Comparison of ENCODE assay signal across 21 mouse cellular contexts in genomic region chr8:30151181-30151844, GRCm38 (mm10).
DNase-seq lines count a peak whose midpoint lies in the region; ATAC-seq and TF ChIP-seq lines count a peak whose summit lies in the region.
"Had no signal": no experiment of that assay in that cellular context is flagged by ENCODE, and none has a peak within 500 bp of the region (broad histone marks: within the 10 kb centered on the region; RNA-seq: fewer than 3 reads in every experiment).

No protein-coding gene starts in this region.

- H3K36me3 ChIP-seq in forebrain, postnatal 0 days (ENCODE audit: insufficient read depth), result no peaks in the 10 kb centered on the region
- H3K36me3 ChIP-seq: heart, embryonic 10.5 days; midbrain, embryonic 10.5 days; stomach, embryonic 15.5 days had no signal

- peaks cover 4% of the 10 kb centered on the region; the same call in 1 of the 2 replicates for H3K4me1 ChIP-seq in forebrain, postnatal 0 days (ENCODE audit: insufficient read depth)
- H3K4me1 ChIP-seq: heart, embryonic 10.5 days; midbrain, embryonic 10.5 days; stomach, embryonic 15.5 days had no signal

- WGBS in forebrain, postnatal 0 days, result 28% methylated on average over 2 of the region's 2 CpGs

- no peak for TF ChIP-seq POLR2A in brain, embryonic 14.5 days (IDR thresholded peaks at IDR 0.05; ENCODE audit: borderline replicate concordance, extremely low read depth, insufficient read depth, insufficient read length, poor library complexity, severe bottlenecking)

- TF ChIP-seq CTCF in layer of hippocampus, adult 2 months (conservative IDR thresholded peaks at IDR 0.05), result no peak
- TF ChIP-seq CTCF in brain, embryonic 14.5 days (IDR thresholded peaks at IDR 0.05; ENCODE audit: borderline replicate concordance, extremely low read depth, insufficient read depth, insufficient read length), result no peak
- no peak for TF ChIP-seq CTCF in forebrain, postnatal 0 days (IDR thresholded peaks at IDR 0.05; ENCODE audit: low read depth)

- no peaks in the 10 kb centered on the region for H3K9me3 ChIP-seq in forebrain, postnatal 0 days (ENCODE audit: low read length)
- H3K9me3 ChIP-seq: heart, embryonic 10.5 days; midbrain, embryonic 10.5 days; stomach, embryonic 15.5 days had no signal

- no peaks in the 10 kb centered on the region for H3K27me3 ChIP-seq in forebrain, postnatal 0 days (ENCODE audit: insufficient read depth, low read length)
- H3K27me3 ChIP-seq: stomach, embryonic 15.5 days had no signal

- H3K27ac ChIP-seq in layer of hippocampus, adult 2 months, result no peak overlapping the region
- H3K27ac ChIP-seq in forebrain, postnatal 0 days (ENCODE audit: low read depth, low read length), result no peak overlapping the region
- H3K27ac ChIP-seq: gastrocnemius, adult 2 months; heart, embryonic 10.5 days; macrophage; midbrain, embryonic 10.5 days; stomach, embryonic 15.5 days had no signal

- DNase-seq in frontal cortex, postnatal 25 days (ENCODE audit: low spot score in 2 of 2), result no peak
- DNase-seq in layer of hippocampus, adult 2 months (ENCODE audit: low spot score in 2 of 2), result peak; percentile 15 to 16
- DNase-seq in layer of hippocampus, adult 9-10 months (ENCODE audit: low spot score), result no peak
- peak; percentile 84 for DNase-seq in brain, embryonic 14.5 days (ENCODE audit: low read depth)
- DNase-seq in forebrain, postnatal 0 days, result peak; percentile 70
- no peak for DNase-seq in ovary, postnatal 36 days (ENCODE audit: low spot score)
- DNase-seq: adrenal gland, adult 2 months; cerebellum, adult 9-10 months; gastrocnemius, adult 2 months; heart, postnatal 4 days; kidney, postnatal 36 days; retina, postnatal 1 day; right cerebral cortex, postnatal 4 days; thymus, postnatal 25 days had no signal

- no peak overlapping the region for H3K9ac ChIP-seq in forebrain, postnatal 0 days
- H3K9ac ChIP-seq: stomach, embryonic 15.5 days had no signal

- ATAC-seq in frontal cortex, adult (ENCODE audit: low TSS enrichment), result peak; percentile 64
- peak; percentile 79 for ATAC-seq in forebrain, postnatal 0 days
- ATAC-seq in megakaryocyte-erythroid progenitor cell, adult 5-6 weeks (replicated peaks; ENCODE audit: low FRiP score, low TSS enrichment, poor library complexity, severe bottlenecking), result no peak
- ATAC-seq: intestine, postnatal 0 days had no signal

- H3K4me3 ChIP-seq in layer of hippocampus, adult 2 months, result no peak overlapping the region
- H3K4me3 ChIP-seq in forebrain, postnatal 0 days (ENCODE audit: low read depth, low read length), result no peak overlapping the region
- H3K4me3 ChIP-seq: gastrocnemius, adult 2 months; heart, embryonic 10.5 days; midbrain, embryonic 10.5 days; stomach, embryonic 15.5 days had no signal

- H3K4me2 ChIP-seq in forebrain, postnatal 0 days (ENCODE audit: low read depth), result no peak overlapping the region
- H3K4me2 ChIP-seq: stomach, embryonic 15.5 days had no signal

Comparison
In these comparisons a context has a peak if more than half of its experiments do, and no peak if none do; other contexts are left out.
1. DNase-seq: peak in layer of hippocampus, adult 2 months (2 of 2), brain, embryonic 14.5 days (single experiment) and forebrain, postnatal 0 days (single experiment); none in frontal cortex, postnatal 25 days (0 of 2), layer of hippocampus, adult 9-10 months (single experiment) and ovary, postnatal 36 days (single experiment).